Mouse (Mus musculus) right cerebral cortex, postnatal 10 days (tissue): ENCODE data around the gene Cdc25b.
A peak's percentile ranks its signal among the peaks of the same experiment; 100 is the strongest.

Experiments used
- DNase-seq, 2 experiments: peaks; one replicate each; pipeline ENCODE4 v3.0.0; 2021; ENCODE audit warnings: low spot score in 2 of 2

Gene Cdc25b

DNA sequence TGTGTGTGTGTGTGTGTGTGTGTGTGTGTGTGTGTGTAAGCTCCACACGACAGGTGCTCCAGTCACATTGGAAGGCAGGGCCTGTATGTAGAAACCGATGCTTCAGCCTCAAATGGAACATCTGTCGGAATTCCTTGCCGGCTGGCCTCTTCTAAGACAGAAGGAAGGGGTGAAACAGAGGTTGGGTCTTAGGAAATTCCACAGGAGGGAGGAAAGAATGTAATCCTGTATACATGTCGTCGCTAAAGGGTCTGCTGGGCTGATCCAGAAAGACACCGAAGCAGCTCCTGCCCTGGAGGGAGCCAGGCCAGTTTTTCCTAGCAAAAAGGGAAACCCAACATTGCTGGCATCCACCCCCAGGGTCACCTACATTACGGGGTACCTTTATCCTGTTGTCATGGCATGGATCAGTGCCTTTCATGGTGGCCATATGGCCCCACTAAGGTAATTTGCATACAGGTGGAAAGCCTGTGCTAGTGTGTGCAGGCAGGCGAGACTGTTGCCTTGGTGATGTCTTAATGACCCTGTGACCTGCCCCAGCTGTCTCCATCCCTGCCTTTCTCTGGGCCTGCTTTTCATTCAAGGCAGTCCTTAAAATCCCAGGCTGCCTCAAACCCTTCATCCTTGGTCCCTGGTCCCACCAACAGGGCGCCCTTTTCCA, 3.7 kb downstream of the Cdc25b start:
- DNase-seq: no peak

DNA sequence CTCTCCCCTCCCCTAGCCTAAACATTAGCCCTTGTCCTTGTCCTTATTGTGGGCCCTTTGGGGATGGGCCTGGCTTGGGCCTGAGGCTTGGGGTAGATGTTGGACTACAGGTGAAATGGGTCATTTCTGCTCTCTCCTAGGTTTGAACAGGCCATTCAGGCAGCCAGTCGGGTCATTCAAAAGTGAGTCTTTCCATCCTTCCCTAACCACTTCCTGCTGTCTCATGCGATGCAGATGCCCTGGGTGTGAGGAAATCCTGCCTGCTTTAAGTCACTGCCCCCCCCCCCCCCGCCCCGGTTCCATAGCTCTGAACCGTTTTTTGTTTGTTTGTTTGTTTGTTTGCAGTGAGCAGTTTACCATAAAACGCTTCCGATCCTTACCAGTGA, 4.2 kb downstream of the Cdc25b start:
- DNase-seq: no peak

DNA sequence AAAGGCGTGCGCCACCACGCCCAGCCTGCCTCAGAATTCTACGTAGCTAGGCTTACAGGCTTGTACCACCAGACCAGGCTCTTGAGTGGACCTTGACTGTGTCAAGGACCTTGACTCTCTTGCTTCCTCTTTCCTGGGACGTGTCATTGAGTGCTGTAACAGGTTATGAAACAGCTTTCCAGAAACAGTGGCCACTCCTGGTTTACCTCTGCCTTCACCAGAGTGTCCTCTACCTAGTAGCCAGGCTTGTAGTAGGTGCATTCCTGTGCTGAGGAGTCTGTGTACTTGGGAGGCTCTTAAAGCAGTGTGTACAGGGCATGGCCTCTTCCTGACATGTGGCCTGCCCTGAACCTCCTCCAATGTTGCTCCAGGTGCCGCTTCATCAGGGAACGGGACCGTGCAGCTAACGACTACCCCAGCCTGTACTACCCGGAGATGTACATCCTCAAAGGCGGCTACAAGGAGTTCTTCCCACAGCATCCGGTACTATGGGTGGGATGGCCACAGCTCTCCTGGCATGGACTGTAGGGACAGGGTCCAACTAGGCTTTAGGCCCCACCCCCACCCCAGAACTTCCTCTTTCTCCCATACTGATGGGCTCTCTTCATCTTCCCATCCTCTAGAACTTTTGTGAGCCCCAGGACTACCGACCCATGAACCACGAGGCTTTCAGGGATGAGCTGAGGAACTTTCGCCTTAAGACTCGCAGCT, 10.0 kb downstream of the Cdc25b start:
- DNase-seq: no peak

DNA sequence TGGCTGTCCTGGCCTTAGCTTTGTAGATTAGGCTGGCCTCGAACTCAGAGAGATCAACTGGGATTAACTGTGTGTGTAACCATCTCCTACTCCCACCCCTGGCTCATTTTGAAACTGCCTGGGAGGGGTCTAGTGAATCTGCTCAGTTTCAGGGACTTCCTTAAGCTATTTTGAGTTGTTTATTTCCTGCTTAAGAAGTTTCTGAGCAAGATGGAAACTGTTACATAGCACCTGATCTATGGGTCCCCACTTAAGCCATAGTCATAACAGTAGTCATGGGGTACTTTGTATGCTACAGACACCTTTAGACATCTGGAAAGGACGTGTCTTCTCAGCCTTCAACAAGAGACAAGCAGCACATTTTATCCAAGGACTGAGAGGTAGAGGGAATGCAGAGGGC, 14.0 kb downstream of the Cdc25b start:
- no peak for DNase-seq

DNA sequence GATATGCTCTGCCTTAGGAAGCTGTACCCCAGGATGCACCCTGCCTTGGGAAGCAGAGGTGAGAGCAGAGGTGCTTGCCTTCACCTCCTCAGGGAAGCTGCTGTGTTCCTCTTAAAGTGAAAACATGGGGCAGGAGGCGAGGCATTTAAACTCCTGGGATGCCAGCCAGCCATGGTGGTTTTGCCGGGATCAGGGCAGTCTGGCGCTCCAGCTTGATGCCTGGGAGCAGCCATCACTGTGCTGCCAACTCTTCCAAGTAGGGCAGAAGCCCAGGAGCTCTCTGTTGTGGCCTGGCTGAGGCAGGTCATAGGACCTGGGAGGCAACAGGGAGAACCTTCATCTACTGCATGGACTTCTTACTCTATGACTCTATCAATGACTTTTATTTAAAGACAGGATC, 14.5 kb downstream of the Cdc25b start:
- DNase-seq: no peak

DNA sequence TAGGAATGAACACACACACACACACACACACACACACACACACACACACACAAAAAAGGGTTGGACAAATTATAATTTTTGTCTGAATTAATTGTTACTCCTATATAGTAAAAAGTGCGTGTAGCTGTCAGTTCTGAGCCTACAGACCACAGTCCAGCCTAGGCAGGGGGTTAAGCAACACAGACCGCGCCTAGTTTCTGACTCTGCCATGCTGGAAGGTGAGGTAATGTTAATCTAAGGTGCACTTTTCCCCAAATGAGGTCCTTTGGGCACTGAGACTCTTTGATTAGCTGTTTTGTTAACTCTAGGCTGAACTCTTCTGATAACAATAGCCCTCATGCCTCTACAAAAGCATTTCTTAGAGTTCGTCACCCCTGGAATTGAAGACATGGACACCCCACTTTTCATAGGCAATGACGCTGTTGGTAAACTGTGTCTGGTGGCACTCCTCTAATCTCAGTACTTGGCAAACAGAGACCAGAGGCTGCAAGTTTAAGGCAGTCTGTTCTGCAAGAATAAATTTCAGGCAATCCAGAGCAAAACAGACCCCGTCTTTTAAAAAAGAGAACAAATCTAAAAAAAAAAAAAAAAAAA, 17.2 kb downstream of the Cdc25b start:
- no peak for DNase-seq

DNA sequence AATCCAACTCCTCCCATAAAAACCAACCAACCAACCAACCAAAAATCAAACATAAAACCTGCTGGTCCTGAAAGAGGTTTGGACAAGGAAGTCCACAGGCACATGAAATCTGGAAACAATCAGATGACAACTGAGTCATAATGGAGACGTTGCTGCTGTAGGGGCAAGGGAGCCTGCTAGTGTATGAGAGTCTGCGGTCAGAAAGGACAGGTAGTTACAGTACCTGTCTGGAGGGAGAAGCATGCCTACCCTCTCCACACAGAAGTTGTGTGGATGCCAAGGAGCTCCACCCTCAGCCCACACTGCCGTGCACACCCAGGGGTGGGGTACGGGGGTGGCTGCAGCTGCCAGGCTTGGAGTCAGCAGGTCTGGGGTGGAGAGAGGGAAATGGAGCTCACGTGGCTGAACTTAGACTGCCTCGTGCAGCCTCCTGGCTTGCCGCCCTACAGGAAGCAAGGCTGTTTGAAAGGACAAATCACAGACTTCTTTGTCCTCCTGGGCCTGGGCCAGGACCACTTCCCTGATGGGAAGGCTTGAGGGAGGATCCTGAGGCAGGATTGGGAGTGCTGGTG, 17.7 kb downstream of the Cdc25b start:
- peak; percentile 84 to 88 for DNase-seq

DNA sequence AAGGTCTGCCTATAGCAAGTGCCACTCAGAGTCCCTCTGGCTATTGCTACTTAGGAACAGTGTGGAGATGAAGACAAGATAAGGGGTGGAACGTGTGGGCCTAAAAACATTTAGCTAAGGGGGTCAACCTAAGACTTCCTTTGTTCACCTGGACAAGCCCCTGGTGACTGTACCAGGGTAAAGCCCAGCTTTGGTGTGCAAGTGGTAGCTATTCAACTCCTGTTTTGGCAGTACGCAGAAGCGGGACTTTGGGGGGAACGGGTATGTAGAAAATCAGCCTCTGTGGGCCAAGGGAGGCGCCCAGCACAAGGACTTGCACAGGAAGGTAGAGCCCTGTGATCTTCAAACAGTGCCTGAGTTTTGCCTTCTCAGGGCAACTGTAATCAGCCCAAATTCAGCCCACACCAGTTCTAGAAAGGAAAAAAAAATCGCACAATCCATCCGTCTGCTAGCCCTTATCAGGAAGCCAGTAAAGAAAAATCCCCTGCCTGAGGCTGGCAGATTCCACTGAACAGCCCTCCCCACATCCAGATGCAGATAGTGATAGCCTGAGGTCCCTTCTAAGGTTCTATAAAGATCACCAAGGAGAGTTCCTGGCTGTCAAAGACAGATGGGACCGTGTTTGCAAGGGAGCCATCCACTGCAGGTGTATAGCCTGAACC, 18.9 kb downstream of the Cdc25b start:
- no peak for DNase-seq

DNA sequence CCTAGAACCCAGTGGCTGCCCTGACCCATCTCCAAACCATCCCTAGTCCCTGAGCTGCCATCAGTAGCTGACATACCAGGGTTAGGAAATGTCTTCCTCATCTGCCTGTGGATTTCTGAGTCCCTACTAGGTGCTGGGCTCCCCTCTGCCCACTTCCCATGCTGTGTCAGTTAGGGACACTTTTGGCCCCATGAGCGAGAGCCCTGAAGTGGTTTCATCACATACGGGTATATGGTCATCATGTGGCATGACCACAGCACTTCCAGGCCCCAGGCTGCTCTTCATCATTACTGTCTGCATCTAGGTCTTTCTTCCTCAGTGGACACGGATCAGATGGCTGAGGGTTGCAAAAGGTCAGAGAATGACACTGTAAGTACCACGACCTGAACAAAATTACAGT, 20.0 kb downstream of the Cdc25b start, which contains the start of gene Ap5s1:
TSS of gene Ap5s1 (plus strand) at position 301 of the 400 bp plus-strand sequence.
- no peak for DNase-seq

DNA sequence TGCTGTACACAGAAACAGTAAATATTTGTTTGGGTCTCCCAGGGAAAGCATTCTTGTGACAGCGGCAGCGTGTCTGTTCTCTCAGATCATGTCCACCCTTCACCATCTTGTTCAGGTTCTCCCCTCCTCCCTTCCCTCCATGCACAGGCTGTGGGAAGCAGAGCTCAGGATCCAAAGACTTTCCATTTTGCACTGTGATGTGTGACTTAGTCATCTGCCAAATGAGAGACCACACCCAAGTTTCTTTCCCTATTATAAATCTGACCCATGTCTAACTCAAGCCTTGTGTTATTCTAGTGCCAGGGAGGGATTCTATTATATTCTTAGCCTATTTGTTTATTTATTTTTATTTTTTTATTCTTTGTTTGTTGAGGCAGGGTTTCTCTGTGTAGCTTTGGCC, 21.6 kb downstream of the Cdc25b start:
- no peak for DNase-seq

DNA sequence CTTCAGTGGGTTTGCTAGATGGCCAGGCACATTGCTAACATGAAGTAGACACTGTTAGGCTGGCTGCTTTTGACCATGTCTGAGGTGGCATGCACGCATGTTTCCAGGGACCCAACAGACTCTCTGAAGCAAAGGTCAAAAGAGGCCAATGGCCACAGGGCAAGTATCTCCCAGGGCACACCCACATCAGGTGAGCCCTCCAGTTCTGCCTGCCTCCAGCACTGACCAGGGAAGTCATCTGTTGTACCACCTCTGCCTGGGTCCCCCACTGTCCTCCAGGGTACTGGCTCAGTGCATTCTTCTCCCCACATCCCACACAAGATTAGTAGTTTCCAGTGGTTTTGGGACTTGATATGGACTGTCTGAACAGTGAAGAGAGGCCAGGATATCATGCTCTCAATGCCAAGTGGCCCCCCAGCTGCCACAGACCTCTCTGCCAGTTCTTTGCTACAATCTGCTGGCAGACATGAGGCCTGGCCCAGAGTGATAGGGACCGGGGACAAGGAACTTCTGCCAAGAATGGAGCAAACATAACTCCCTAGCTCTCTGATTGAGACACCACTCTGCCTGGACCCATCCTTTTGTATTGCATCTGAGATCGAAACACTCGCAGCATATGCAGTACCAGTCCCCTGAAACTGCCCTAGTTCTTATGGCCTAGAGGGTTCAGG, 22.5 kb downstream of the Cdc25b start:
- DNase-seq: no peak

DNA sequence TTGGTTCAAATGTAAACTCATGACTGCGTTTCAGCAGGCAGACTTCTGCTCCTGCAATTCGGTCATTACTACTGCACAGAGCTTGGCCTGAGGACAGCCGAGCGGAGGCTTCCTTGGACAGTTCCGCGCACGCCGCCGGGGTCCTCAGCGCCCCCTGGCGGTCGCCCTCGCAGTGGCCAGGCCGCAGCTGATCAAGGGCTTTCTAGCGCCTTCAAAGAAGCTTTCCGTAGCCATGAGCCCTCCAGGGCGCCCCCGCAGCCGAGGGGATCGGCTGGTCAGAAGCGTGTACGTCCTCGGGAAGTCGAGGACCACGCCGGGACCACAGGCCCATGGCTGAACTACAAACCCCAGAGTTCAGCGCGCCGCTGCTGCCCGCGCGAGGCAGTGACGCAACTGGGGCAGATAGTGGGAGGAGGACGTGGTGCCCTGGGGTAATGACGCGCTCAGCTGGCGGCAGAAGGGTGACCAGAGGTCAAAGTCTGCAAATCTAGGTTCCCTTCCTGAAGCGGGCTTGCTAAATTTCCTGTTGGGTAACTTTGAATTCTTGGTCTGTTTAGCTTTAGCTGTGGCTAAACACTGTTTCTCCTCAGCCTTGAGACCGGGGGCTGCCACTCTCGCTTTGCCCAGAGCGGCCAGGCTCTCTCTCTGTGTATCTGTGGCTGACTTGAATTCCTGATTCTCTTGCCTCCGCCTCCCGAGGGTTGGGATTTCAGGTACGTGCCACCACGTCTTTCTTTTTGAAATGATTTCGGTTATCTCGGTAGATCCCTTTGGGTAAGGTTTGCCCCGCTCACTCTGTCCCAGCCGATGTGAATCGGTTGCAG, 23.4 kb downstream of the Cdc25b start:
- DNase-seq: peak; percentile 96 to 97

DNA sequence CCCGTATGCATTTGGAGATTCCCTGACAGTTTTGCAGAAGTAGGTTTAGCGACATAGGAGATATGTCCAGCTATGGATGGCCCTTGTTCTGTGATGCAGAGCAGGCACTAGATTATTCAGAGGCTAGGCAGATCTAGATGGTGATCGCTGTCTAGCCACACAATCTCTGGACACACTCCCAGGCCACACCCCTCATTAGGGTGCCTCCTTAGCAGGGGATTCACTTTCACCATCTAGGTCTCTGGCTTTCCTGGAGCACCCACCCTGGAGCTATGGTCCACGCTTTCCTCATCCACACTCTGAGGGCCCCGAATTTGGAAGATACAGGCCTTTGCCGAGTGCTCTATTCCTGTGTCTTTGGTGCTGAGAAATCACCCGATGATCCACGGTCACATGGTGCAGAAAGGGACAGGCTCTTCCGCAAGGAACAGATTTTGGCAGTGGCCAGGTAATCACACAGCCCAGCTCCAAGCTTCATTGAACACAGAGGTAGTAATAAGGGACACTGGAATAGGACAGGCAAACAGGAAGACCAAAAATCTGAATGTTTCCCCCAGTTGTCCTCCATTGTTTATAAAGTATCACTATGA, 24.4 kb downstream of the Cdc25b start:
- peak; percentile 32 to 57 for DNase-seq

DNA sequence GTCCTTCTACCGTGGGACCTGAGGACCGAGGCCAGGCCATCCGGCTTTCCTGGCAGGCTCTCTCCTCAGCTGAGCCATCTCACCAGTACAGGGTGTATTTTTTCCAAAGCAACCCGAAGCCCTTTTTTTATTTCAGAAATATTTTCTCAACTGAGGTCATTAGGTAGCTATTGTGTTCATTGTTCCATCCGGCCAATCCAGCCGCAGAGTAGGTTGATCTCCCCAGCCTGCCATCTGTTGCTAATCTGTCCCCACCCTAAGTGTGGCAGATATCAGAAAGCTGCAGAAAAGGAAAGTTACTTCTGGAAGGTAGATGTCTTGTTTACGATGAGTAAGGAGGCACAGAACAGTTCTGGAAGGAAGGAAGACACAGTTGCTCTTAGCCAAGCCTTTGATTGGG, 27.0 kb downstream of the Cdc25b start:
- DNase-seq: no peak

DNA sequence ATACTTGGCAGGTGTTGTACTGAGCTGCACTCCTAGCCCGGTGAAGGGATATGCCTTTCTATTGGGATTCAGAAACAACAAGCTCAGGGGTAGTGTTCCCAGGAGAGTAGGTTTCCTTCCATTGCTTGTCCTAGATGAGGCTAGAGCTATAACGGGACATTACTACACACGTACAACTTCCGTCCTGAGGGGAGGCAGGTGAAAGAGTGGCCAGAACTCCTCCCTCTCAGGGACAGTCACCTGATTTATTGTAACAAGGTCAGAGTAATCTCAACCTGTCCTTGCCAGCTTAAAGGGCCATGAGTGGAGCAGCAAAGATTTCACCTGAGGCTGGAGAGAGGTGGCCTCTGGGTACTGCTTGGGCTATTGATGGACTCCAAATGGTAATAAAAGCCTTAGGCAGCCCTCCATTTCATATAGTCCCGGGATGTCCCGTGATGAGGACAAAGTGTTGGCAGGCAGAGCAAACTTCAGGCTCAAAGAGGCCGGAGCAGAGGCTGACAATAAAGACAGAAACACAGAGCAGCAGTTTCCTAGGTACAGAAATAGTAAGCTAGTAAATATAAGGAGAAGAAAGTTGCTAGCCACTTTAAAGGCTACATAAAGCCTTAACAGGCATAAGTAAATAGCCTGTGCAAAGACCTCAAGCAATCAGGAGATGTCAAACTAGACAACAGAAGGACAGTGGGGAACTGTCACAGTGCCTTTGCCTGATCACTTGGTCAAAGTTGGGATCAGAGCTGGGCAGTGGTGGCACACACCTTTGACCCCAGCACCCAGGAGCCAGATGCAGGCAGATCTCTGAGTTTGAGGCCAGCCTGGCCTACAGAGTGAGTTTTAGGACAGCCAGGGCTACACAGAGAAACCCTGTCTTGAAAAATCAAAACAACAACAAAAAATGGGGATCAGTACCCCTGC, 29.5 kb downstream of the Cdc25b start:
- no peak for DNase-seq

DNA sequence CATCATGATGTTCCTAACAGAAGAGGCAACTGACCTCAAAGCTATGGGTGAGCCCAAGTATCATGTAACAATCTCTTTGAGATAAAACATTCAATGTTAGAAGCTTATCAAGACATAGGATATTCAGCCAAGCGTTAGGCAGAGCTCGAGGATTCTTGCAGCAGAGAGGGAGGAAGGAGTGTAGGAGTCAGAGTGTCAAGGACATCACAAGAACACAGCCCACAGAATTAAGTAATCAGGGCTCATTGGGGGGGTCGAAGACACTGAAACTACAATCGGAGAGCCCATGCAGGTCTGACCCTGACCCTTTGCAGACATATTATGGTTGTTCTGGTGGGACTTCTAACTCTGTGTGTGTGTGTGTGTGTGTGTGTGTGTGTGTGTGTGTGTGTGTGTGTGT, 33.3 kb downstream of the Cdc25b start:
- no peak for DNase-seq

DNA sequence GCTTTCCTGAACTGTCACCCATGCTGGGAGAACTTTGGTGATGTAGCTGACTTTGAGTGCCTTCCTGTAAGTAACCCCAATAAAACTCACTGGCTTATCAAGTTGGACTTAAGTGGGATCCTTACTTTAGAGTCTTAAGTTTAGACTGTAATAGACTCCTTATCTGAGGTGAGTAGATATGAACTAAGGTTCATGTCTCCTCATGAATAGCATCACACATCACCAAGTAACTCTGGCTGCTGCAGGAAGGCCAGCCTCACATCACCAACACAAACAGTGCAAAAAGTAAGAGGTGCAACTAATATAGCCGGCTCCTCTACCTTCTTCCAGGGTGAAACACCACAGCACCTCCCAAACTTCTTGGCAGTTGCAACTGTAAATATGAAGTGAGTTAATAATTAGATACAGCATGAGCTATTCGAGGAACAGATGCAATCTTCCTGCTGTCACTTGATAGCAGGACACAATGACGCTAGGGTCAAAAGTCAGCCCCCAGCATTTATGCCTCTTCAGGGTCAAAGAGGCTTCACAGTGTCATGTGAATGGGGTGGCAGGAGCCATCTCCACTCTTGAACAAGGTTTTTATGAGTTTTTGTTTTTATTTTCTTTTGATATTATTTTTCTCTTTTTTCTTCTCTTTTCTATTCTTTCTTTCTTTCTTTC, 35.2 kb downstream of the Cdc25b start:
- no peak for DNase-seq

DNA sequence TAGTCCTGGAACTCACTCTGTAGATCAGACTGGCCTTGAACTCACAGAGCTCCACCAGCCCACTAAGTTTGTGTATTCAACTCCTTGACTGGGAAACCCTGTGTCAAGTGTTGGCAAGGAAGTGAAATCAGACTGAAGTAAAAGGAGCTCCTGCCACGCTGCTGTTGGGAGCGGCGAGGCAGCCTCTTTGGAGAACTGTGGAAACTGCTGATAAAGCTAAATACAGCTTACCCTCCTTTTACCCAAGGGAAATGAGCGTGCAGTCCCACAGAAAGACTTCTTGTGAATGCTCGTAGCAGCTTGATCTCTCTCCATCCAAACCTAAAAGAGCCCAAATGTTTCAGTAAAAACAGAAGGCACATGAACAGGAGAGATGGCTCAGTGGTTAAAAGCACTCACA, 35.8 kb downstream of the Cdc25b start:
- peak in 1 of 2 experiments; percentile 38 for DNase-seq

DNA sequence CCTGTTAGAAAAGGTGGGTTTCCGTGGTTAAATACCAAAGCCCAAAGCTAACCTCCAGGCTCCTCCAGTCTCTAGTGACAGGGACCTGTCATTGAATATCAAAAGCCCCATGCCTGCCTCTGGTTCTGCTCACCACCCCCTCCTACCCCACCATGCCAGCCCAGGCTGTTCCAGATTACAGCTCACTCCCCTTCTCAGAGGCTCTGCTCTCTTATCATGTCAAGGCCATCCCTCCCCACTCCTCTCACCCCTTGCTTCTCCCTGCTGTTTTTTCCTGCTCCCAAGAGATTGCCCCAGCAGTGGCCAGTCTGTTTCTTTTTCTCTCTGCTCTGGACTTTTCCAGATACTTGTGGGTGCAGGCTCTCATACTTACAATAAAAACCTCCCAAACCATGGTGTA, 36.8 kb downstream of the Cdc25b start:
- no peak for DNase-seq
